Mouse (Mus musculus) layer of hippocampus, adult 9-10 months (tissue): ENCODE measurements around the gene Evl.
"Not testable (repeated sequence)": the region's sequence is repeated elsewhere in the genome, so short reads cannot be mapped to it uniquely, and the experiment has no call there.

ENCODE experiments used
- DNase-seq: peaks from one replicate; pipeline ENCODE4 v3.0.0; 2022; ENCODE audit warnings: low spot score

The Evl gene

GRCm38 (mm10) chr12:108554120-108554841, at the start of gene Evl:
Gene Evl, plus strand, starts transcription at chr12:108554720.
- DNase-seq, result peak; percentile 31

- no peak for DNase-seq
These were observed 48.7 kb upstream of the Evl start for GRCm38 (mm10) chr12:108505846-108506245.

DNA sequence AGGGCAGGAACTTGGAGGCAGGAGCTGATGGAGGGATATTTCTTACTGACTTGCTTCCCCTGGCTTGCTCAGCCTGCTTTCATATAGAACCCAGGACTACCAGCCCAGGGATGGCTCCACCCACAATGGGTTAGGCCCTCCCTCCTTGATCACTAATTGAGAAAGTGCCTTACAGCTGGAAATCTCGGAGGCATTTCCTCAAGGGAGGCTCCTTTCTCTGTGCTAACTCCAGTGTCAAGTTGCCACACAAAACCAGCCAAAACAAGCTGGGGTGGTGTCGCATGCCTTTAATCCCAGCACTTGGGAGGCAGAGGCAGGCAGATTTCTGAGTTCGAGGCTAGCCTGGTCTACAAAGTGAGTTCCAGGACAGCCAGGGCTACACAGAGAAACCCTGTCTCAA, 47.5 kb upstream of the Evl start:
- not testable (repeated sequence) for DNase-seq

DNA sequence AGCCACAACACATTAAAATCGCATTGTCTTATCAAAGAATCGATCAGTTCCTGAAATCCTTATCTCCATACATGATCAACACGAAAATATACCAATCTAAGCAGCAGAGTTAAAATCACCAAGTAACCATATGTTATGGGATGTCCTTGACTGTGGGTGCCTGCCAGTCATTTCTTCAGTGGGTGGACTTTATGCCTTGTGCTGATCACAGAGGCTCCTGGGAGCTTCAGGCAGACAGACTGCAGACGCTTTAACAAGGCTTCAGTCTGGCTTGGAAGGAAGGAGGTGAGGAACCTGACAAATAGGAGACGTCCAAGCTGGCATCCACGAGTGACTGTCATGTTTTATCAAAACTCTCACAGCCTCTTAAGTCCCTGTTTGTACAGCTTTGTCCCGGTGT, 43.9 kb upstream of the Evl start:
- no peak for DNase-seq

- DNase-seq, result peak; percentile 45
These were observed 43.5 kb upstream of the Evl start for GRCm38 (mm10) chr12:108511009-108511408.

- DNase-seq, result no peak
These were observed 39.1 kb upstream of the Evl start for GRCm38 (mm10) chr12:108515464-108515863.

GRCm38 (mm10) chr12:108519374-108519773, 35.1 kb upstream of the Evl start:
- DNase-seq, result no peak

- DNase-seq, result peak; percentile 44
These were observed 25.3 kb upstream of the Evl start for GRCm38 (mm10) chr12:108529214-108529613.

- DNase-seq, result no peak
These were observed 20.0 kb upstream of the Evl start for GRCm38 (mm10) chr12:108534484-108534883.

DNA sequence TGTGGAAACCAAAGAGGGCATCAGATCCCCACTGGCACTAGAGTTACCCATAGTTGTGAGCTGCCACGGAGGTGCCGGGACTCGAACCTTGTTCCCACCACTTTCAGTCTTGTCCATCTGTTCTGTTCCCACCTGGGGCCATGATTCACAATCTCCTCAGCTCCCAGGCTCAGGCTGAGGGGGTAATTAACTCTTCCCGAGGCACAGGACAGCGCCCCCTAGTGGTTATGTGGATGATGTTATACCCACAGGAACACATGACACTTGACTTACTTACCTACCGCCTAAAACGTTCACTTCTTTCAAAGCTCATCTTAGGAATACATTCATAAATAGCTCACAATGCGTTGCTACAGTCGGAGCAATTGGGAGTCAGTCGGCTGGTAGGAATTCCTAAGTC, 18.1 kb upstream of the Evl start:
- no peak for DNase-seq

DNA sequence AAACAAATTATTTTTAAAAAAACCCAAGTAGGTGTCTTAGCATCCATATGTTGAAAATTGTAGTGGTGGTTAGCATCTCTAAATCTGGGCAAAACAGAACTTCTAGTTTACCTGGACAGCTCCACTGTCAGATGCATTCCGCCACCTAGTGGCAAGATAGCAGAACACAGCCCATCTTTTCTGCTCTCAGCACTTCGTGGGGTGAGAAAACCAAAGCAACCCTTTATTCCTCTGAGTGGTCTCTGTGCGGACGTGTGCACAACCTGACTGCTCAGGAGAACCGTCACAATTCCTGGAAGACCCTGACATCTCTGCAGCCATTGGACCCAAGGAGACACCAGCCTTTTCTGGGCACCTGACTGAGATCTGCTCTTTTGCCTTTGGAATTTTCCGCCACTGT, 13.4 kb upstream of the Evl start:
- peak; percentile 43 for DNase-seq

GRCm38 (mm10) chr12:108546508-108547153, 7.9 kb upstream of the Evl start:
- DNase-seq, result no peak

- no peak for DNase-seq
These were observed 7.2 kb upstream of the Evl start for GRCm38 (mm10) chr12:108547251-108547875.

DNA sequence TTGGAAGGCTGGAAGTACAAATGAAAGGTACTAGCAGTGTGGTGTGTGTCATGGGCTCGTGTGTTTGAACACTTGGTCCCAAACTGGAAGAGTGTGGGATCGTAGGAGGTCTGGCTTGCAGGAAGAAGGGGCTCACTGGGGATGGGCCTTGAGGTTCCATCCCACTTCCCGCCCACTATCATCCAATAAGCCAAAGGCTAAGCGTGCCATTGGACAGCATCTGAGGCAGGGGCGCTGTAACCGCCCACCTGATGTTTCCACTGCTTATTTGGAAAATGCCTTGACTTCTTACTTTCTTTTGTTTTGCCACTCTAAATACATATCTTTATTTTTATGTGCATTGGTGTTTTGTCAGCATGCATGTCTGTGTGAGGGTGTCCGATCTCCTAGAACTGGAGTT, 2.8 kb upstream of the Evl start:
- no peak for DNase-seq

DNA sequence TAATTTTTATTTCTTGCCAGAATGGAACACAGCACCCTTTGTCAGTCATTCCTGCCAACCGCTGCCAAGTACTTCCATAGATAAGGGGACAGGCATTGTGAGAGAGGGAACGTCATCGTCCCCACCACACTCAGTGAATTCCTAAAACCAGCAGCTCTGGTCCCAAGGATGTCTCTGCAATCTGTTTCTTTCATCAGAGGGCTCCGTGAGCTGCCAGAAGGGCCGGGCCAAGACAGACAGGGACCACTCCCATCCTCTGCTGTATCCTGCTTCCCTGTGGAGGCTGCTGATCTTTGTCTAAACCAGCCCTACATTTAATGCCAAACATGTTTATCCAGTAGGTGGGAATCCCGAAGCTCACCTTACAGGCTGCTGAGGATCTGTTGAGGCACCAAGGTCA, 1.4 kb upstream of the Evl start:
- DNase-seq, result no peak

- no peak for DNase-seq
These were observed 489 bp downstream of the Evl start for GRCm38 (mm10) chr12:108554861-108555556.

GRCm38 (mm10) chr12:108558194-108558593, 3.7 kb downstream of the Evl start:
- no peak for DNase-seq

- DNase-seq, result no peak
These were observed 8.7 kb downstream of the Evl start for GRCm38 (mm10) chr12:108563238-108563637.

- no peak for DNase-seq
These were observed 10.5 kb downstream of the Evl start for GRCm38 (mm10) chr12:108564910-108565506.

GRCm38 (mm10) chr12:108579156-108579871, 24.8 kb downstream of the Evl start:
- no peak for DNase-seq

DNA sequence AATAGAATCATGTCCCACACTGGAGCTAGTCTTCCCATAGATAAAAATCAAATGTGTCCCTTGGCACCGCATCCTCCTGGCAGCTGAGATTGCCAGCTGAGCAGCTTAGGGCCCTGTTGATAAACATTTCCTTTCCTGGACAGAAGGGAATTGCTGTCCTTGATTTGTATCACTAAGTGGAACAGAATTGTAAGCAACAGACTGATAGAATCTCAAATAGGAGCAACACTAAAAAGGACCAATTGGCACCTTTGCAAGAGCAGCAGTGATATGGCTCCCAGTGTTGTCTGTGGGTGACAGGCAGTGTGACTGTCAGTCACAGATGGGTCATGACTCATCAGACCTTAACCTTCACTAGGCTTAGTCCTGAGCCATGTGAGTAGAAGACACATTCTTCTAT, 29.3 kb downstream of the Evl start:
- DNase-seq, result no peak

DNA sequence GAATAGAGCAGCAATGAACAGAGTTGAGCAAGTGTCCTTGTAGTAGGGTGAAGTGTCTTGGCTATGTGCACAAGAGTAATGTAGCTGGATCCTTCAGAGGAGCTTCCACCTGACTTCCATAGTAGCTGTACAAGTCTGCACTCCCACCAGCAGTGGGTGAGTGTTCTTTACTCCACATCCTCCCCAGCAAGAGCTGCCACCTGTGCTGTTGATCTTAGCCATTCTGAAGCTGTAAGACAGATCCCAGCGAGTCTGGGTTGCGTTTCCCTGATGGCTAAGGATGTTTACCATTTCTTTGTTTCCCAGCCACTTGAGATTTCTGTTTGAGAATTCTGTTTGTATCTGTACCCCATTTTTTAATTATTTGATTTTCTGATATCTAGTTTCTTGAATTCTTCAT, 35.6 kb downstream of the Evl start:
- DNase-seq, result no peak
